Mouse (Mus musculus): ENCODE results near the gene Arhgef10l. TPM values are rescaled to one million over a fixed set of nuclear protein-coding genes. Genes with fewer than 3 reads are reported as not detected.
A peak's percentile ranks its signal among the peaks of the same experiment; 100 is the strongest.
"Not testable (repeated sequence)": the region's sequence is repeated elsewhere in the genome, so short reads cannot be mapped to it uniquely, and the experiment has no call there.

The Arhgef10l gene
- polyA plus RNA-seq, 1 experiment = 85.4 TPM

GRCm38 (mm10) chr4:140581341-140581729 is 84.5 kb downstream of the Arhgef10l start:
- Histone ChIP-seq H3K4me1 (ENCODE audit: control insufficient read depth, insufficient read depth, low read length) (peaks cover 46% of the 10 kb centered on the region), H3K4me3 (ENCODE audit: insufficient read depth, low read length) (peak overlapping the region; percentile 85), H3K27ac (ENCODE audit: insufficient read depth, low read depth, low read length) (peak overlapping the region; percentile 89)
- no peak for TF ChIP-seq CTCF (IDR thresholded peaks at IDR 0.05; ENCODE audit: low read depth, low read length)

- Histone ChIP-seq H3K27ac (ENCODE audit: insufficient read depth, low read depth, low read length) (peak overlapping the region; percentile 89), H3K4me3 (ENCODE audit: insufficient read depth, low read length) (peak overlapping the region; percentile 85), H3K4me1 (ENCODE audit: control insufficient read depth, insufficient read depth, low read length) (peaks cover 46% of the 10 kb centered on the region)
- TF ChIP-seq CTCF (IDR thresholded peaks at IDR 0.05; ENCODE audit: low read depth, low read length) (no peak), POLR2A (IDR thresholded peaks at IDR 0.05; ENCODE audit: borderline replicate concordance, low read depth, low read length) (no peak)
These were observed 84.9 kb downstream of the Arhgef10l start for GRCm38 (mm10) chr4:140580866-140581265.

- no peak overlapping the region for H3K4me3 ChIP-seq (ENCODE audit: insufficient read depth, low read length)
These were observed 86.2 kb downstream of the Arhgef10l start for GRCm38 (mm10) chr4:140579576-140579975.

GRCm38 (mm10) chr4:140579149-140579548 is 86.7 kb downstream of the Arhgef10l start:
- TF ChIP-seq POLR2A (IDR thresholded peaks at IDR 0.05; ENCODE audit: borderline replicate concordance, low read depth, low read length) (no peak), CTCF (IDR thresholded peaks at IDR 0.05; ENCODE audit: low read depth, low read length) (no peak)
- Histone ChIP-seq H3K27ac (ENCODE audit: insufficient read depth, low read depth, low read length) (no peak overlapping the region), H3K4me1 (ENCODE audit: control insufficient read depth, insufficient read depth, low read length) (peaks cover 31% of the 10 kb centered on the region), H3K4me3 (ENCODE audit: insufficient read depth, low read length) (no peak overlapping the region)

More at GRCm38 (mm10) chr4:140579576-140579975, 86.2 kb downstream of the Arhgef10l start:
- TF ChIP-seq POLR2A (IDR thresholded peaks at IDR 0.05; ENCODE audit: borderline replicate concordance, low read depth, low read length) (no peak), CTCF (IDR thresholded peaks at IDR 0.05; ENCODE audit: low read depth, low read length) (no peak)
- H3K4me1 ChIP-seq (ENCODE audit: control insufficient read depth, insufficient read depth, low read length) = peaks cover 34% of the 10 kb centered on the region
- H3K27ac ChIP-seq (ENCODE audit: insufficient read depth, low read depth, low read length) = no peak overlapping the region

- peaks cover 29% of the 10 kb centered on the region for H3K4me1 ChIP-seq (ENCODE audit: control insufficient read depth, insufficient read depth, low read length)
- no peak overlapping the region for H3K27ac ChIP-seq (ENCODE audit: insufficient read depth, low read depth, low read length)
- TF ChIP-seq CTCF (IDR thresholded peaks at IDR 0.05; ENCODE audit: low read depth, low read length) = no peak
- H3K4me3 ChIP-seq (ENCODE audit: insufficient read depth, low read length) = no peak overlapping the region
These were observed 89.2 kb downstream of the Arhgef10l start for GRCm38 (mm10) chr4:140576628-140577027.

GRCm38 (mm10) chr4:140574863-140575262 is 90.9 kb downstream of the Arhgef10l start:
- not testable (repeated sequence) for H3K27ac ChIP-seq (ENCODE audit: insufficient read depth, low read depth, low read length); H3K4me3 ChIP-seq (ENCODE audit: insufficient read depth, low read length)
- TF ChIP-seq CTCF (IDR thresholded peaks at IDR 0.05; ENCODE audit: low read depth, low read length) = 0 out of 2 replicates have a peak, but pooled peaks have one; percentile 27
- H3K4me1 ChIP-seq (ENCODE audit: control insufficient read depth, insufficient read depth, low read length) = peaks cover 40% of the 10 kb centered on the region

GRCm38 (mm10) chr4:140572376-140572775 is 93.4 kb downstream of the Arhgef10l start:
- peak overlapping the region; percentile 3 for H3K4me3 ChIP-seq (ENCODE audit: insufficient read depth, low read length)
- TF ChIP-seq POLR2A (IDR thresholded peaks at IDR 0.05; ENCODE audit: borderline replicate concordance, low read depth, low read length) = no peak
- no peak for TF ChIP-seq CTCF (IDR thresholded peaks at IDR 0.05; ENCODE audit: low read depth, low read length)
- peak overlapping the region; percentile 91 for H3K27ac ChIP-seq (ENCODE audit: insufficient read depth, low read depth, low read length)
- H3K4me1 ChIP-seq (ENCODE audit: control insufficient read depth, insufficient read depth, low read length) = peaks cover 63% of the 10 kb centered on the region

- Histone ChIP-seq H3K27ac (ENCODE audit: insufficient read depth, low read depth, low read length) (no peak overlapping the region), H3K4me3 (ENCODE audit: insufficient read depth, low read length) (no peak overlapping the region), H3K4me1 (ENCODE audit: control insufficient read depth, insufficient read depth, low read length) (peaks cover 76% of the 10 kb centered on the region)
- TF ChIP-seq POLR2A (IDR thresholded peaks at IDR 0.05; ENCODE audit: borderline replicate concordance, low read depth, low read length) (no peak), CTCF (IDR thresholded peaks at IDR 0.05; ENCODE audit: low read depth, low read length) (no peak)
These were observed 96.4 kb downstream of the Arhgef10l start for GRCm38 (mm10) chr4:140569394-140569793.

- Histone ChIP-seq H3K4me3 (ENCODE audit: insufficient read depth, low read length) (no peak overlapping the region), H3K27ac (ENCODE audit: insufficient read depth, low read depth, low read length) (no peak overlapping the region), H3K4me1 (ENCODE audit: control insufficient read depth, insufficient read depth, low read length) (peaks cover 65% of the 10 kb centered on the region)
- TF ChIP-seq POLR2A (IDR thresholded peaks at IDR 0.05; ENCODE audit: borderline replicate concordance, low read depth, low read length) (no peak), CTCF (IDR thresholded peaks at IDR 0.05; ENCODE audit: low read depth, low read length) (no peak)
These were observed 97.8 kb downstream of the Arhgef10l start for GRCm38 (mm10) chr4:140567911-140568480.

GRCm38 (mm10) chr4:140566785-140567184 is 99.0 kb downstream of the Arhgef10l start:
- Histone ChIP-seq H3K4me1 (ENCODE audit: control insufficient read depth, insufficient read depth, low read length) (peaks cover 56% of the 10 kb centered on the region), H3K4me3 (ENCODE audit: insufficient read depth, low read length) (no peak overlapping the region), H3K27ac (ENCODE audit: insufficient read depth, low read depth, low read length) (peak overlapping the region; percentile 94)

GRCm38 (mm10) chr4:140564459-140564858 is 101.4 kb downstream of the Arhgef10l start:
- H3K4me3 ChIP-seq (ENCODE audit: insufficient read depth, low read length); H3K27ac ChIP-seq (ENCODE audit: insufficient read depth, low read depth, low read length): not testable (repeated sequence)
- H3K4me1 ChIP-seq (ENCODE audit: control insufficient read depth, insufficient read depth, low read length) = peaks cover 42% of the 10 kb centered on the region

More at GRCm38 (mm10) chr4:140566785-140567184, 99.0 kb downstream of the Arhgef10l start:
- TF ChIP-seq CTCF (IDR thresholded peaks at IDR 0.05; ENCODE audit: low read depth, low read length) (no peak), POLR2A (IDR thresholded peaks at IDR 0.05; ENCODE audit: borderline replicate concordance, low read depth, low read length) (no peak)
